Mouse (Mus musculus) liver, embryonic 15.5 days (tissue): ENCODE results near the gene Cyp26b1. TPM values are rescaled to one million over a fixed set of nuclear protein-coding genes. Genes with fewer than 3 reads are reported as not detected.

Source experiments
- ATAC-seq: fragments of 200-750 bp; cut with Nextera tagmentation; 2 replicates; pipeline ENCODE4 v1.8.0; 2017; ENCODE audit warnings: moderate number of reproducible peaks, mild to moderate bottlenecking, moderate library complexity; ENCODE audit not compliant: insufficient read depth
- H3K27ac ChIP-seq: fragments of 300-500 bp; sonication (generic); replicated peaks from 2 replicates; pipeline ENCODE4 v1.5.1; 2015; ENCODE audit warnings: mild to moderate bottlenecking, inconsistent platforms
- H3K27me3 ChIP-seq: fragments of 300-500 bp; sonication (generic); 2 replicates; pipeline ENCODE4 v1.6.1; 2015; ENCODE audit warnings: mild to moderate bottlenecking, inconsistent platforms
- H3K36me3 ChIP-seq: fragments of 300-500 bp; sonication (generic); replicated peaks from 2 replicates; pipeline ENCODE4 v1.6.1; 2015; ENCODE audit warnings: moderate library complexity, mild to moderate bottlenecking, inconsistent platforms
- H3K4me1 ChIP-seq: fragments of 300-500 bp; sonication (generic); replicated peaks from 2 replicates; pipeline ENCODE4 v1.6.1; 2015; ENCODE audit warnings: inconsistent platforms
- H3K4me2 ChIP-seq: fragments of 300-500 bp; sonication (generic); 2 replicates; pipeline ENCODE4 v1.6.1; 2015; ENCODE audit warnings: moderate library complexity, mild to moderate bottlenecking, inconsistent platforms
- H3K4me3 ChIP-seq: fragments of 300-500 bp; sonication (generic); replicated peaks from 2 replicates; pipeline ENCODE4 v1.5.1; 2015; ENCODE audit warnings: mild to moderate bottlenecking, inconsistent platforms
- H3K9ac ChIP-seq: fragments of 300-500 bp; sonication (generic); 2 replicates; pipeline ENCODE4 v1.6.1; 2015; ENCODE audit warnings: moderate library complexity, mild to moderate bottlenecking, inconsistent platforms
- H3K9me3 ChIP-seq: fragments of 300-500 bp; sonication (generic); replicated peaks from 2 replicates; pipeline ENCODE4 v1.6.1; 2016; ENCODE audit warnings: inconsistent platforms
- WGBS: fragments of 180-500 bp; shearing (Covaris S2); methylation state at CpG from one replicate; pipeline ENCODE4 v1.1.7; 2015; ENCODE audit warnings: mixed read lengths; ENCODE audit not compliant: insufficient replicate concordance; 5-methylcytosine and 5-hydroxymethylcytosine counted together
- polyA plus RNA-seq: library from polyadenylated mRNA; unstranded; fragments of >200 nt; fragmentation: Nextera tagmentation; extraction: Ambion mirVana; gene quantifications from 2 replicates; pipeline ENCODE4 v1.2.1, GENCODE M21; 2015

Gene Cyp26b1
- polyA plus RNA-seq, 1 experiment from 2014 or later: 0.05 TPM

DNA sequence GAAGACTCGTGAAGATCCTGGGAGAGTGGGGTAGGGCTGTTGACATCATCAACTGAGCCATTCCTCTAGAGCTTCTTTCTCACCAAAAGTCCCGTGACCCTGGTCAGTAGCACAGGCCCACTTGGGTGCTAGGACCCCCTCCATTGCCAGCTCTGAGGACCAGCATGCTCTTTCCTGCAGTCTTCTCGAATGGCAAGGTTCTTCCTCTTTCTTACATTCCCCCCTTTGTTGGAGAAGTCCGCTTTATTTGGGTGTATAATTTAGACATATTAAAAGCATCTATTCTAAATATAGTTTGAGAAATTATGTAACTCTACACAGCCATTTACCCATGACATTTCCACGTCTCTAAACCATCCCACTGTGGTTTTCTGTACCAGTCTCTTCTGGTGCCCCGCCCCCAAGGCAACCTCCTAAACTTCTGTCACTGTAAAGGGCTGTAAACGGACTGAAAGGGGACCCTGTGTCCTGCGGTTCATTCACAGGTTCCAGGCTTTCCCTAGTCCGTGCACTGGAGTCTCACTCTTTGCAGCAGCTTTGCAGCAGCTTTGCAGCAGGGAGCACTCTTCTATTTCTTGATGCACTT lies 43.8 kb downstream of the Cyp26b1 start:
- Histone ChIP-seq H3K9ac (no peak overlapping the region), H3K27me3 (no peaks in the 10 kb centered on the region), H3K4me1 (no peaks in the 10 kb centered on the region), H3K4me2 (no peak overlapping the region), H3K4me3 (no peak overlapping the region), H3K27ac (no peak overlapping the region), H3K36me3 (no peaks in the 10 kb centered on the region), H3K9me3 (no peaks in the 10 kb centered on the region)
- WGBS: 35% methylated on average over 9 of the region's 9 CpGs
- ATAC-seq: no peak

DNA sequence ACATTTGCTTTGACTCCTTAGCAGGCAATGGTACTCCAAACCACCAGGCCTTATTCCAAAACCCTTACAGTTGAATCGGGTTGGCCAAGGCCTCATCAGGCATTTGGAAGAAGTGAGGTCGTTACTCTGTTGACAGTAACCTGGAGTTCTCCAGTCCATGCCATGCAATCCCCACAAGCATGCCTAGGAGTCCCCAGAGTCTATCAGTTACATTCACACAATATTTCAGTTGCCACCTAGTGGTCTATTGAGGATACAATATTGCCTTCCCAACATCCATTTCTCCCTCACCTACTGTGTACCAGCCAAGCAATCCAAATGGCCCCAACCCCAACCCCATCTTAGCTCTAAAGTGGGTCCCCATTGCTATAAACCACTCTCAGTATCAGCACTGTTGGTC lies 48.3 kb downstream of the Cyp26b1 start:
- H3K27me3 ChIP-seq: no peaks in the 10 kb centered on the region
- no peaks in the 10 kb centered on the region for H3K36me3 ChIP-seq
- H3K4me2 ChIP-seq: no peak overlapping the region
- no peaks in the 10 kb centered on the region for H3K4me1 ChIP-seq
- no peaks in the 10 kb centered on the region for H3K9me3 ChIP-seq
- no peak overlapping the region for H3K4me3 ChIP-seq
- WGBS: 36% methylated on average over 2 of the region's 2 CpGs
- no peak overlapping the region for H3K9ac ChIP-seq
- no peak overlapping the region for H3K27ac ChIP-seq
- no peak for ATAC-seq

DNA sequence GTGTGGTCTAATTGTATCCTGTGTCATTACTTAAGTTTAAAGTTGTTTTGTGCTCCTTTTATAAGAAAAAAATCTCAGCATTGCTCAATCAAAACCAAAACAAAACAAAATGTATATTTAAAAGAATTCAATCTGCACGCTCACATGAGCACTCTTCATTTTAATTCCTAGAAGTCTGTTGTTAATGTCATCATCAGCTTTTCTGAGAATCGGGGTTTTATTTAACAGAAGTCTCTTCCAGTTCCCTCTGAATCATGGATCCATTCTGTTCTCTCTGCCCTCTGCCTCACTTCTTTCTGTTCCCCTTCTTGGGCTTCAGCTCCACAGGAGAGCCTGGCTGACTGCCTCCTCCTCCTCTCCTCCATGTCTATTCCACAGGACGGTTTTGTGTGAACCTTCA lies 49.3 kb downstream of the Cyp26b1 start:
- Histone ChIP-seq H3K27me3 (no peaks in the 10 kb centered on the region), H3K9ac (no peak overlapping the region), H3K4me3 (no peak overlapping the region), H3K4me2 (no peak overlapping the region), H3K9me3 (no peaks in the 10 kb centered on the region), H3K27ac (no peak overlapping the region), H3K36me3 (no peaks in the 10 kb centered on the region), H3K4me1 (no peaks in the 10 kb centered on the region)
- no peak for ATAC-seq
- WGBS: 50% methylated on average over 3 of the region's 3 CpGs

DNA sequence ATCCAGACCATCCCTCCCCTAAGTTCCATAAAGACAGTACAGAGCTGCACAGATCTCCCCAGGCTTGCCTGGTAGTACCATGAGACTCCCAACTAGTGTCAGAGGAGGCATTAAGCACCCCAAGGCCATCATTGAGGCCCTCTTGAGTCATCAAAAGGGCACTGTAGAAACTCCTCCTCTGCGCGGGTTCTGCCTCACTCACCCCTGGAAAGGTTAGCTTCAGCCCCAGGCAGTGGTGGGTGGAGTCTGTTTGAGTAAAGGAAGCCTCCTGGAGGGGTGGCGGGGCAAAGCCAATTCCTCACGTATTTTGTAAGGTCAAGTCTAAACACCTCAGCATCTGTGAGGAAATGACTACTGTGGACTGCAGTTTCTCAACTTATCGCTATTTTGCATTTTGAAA lies 50.2 kb downstream of the Cyp26b1 start:
- H3K4me1 ChIP-seq: no peaks in the 10 kb centered on the region
- no peak overlapping the region for H3K4me3 ChIP-seq
- no peak for ATAC-seq
- H3K36me3 ChIP-seq: no peaks in the 10 kb centered on the region
- no peak overlapping the region for H3K9ac ChIP-seq
- H3K27me3 ChIP-seq: no peaks in the 10 kb centered on the region
- no peaks in the 10 kb centered on the region for H3K9me3 ChIP-seq
- no peak overlapping the region for H3K27ac ChIP-seq
- no peak overlapping the region for H3K4me2 ChIP-seq
- WGBS: 21% methylated on average over 5 of the region's 5 CpGs

DNA sequence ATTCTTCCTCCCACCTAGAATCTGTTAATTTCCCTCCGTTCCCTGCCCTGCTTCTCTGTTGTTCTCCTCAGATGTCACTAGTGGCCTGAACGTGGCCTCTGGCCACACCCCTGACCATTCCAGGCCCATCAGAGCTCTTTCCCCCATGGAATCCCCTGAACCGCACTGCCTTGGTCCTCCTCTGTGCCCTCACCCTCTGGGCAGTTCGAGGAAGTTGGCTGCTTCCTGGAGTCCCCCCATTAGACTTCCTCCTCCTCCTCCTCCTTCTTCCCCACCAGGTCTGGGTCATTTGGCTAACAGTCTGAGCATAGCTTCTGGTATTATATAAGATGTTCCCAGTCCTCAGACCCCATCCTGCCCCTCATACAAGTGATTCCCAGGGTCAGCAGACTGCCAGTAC lies 53.8 kb downstream of the Cyp26b1 start:
- H3K4me1 ChIP-seq: no peaks in the 10 kb centered on the region
- WGBS: 25% methylated on average over 4 of the region's 4 CpGs
- no peak overlapping the region for H3K4me2 ChIP-seq
- no peaks in the 10 kb centered on the region for H3K9me3 ChIP-seq
- H3K4me3 ChIP-seq: no peak overlapping the region
- no peaks in the 10 kb centered on the region for H3K36me3 ChIP-seq
- no peaks in the 10 kb centered on the region for H3K27me3 ChIP-seq
- no peak overlapping the region for H3K9ac ChIP-seq
- ATAC-seq: no peak
- no peak overlapping the region for H3K27ac ChIP-seq

DNA sequence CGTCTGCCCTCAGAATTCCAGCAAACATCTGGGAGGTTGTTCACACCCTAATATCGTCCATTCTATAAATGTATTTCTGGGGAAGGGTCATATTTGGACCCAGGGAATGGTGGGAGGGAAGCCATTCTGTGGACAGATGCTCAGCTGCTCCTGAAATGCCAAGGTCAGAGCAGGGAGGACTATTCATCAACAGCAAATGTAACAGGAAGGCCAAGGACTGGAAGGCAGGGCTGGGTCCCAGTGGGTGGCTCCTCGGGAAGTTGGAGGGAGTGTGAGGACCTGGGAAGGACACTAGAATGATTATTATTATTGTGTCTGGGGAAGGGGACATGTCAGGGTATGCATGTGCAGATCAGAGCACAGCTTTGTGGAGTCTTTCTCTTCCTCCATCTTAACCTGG lies 55.0 kb downstream of the Cyp26b1 start:
- ATAC-seq: no peak
- no peaks in the 10 kb centered on the region for H3K4me1 ChIP-seq
- no peak overlapping the region for H3K4me3 ChIP-seq
- no peak overlapping the region for H3K9ac ChIP-seq
- H3K36me3 ChIP-seq: no peaks in the 10 kb centered on the region
- H3K4me2 ChIP-seq: no peak overlapping the region
- H3K27ac ChIP-seq: no peak overlapping the region
- 40% methylated on average over 3 of the region's 3 CpGs for WGBS
- no peaks in the 10 kb centered on the region for H3K9me3 ChIP-seq
- H3K27me3 ChIP-seq: no peaks in the 10 kb centered on the region

DNA sequence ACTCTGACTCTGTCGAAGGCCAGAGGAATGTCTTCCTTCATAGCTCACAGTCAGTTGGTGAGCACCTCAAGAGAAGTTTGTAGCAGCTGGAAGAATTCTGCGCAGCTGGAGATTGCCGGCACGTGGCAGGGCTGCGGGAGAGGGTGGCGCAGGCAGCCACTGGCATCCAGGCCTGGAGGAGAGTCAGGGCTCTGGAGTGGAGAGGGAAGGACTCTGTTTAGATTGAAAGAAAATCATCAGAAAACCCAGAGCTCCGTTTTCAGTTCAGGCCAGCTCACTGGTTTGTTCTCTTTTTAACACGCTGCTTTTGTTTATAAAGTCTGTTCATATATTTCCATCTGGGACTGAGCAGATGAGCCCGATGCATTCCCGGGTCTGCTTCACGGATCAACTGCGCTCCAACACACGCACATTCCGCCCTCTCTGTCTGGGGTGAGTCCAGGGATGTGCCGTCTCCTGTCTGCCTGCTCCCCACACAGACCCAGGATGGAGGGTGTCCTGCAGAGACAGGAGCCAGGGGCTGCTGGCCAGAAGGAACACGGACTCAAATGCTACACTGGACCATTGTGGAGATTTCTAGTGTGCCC lies 56.0 kb downstream of the Cyp26b1 start:
- 68% methylated on average over 16 of the region's 16 CpGs for WGBS
- Histone ChIP-seq H3K27ac (no peak overlapping the region), H3K36me3 (no peaks in the 10 kb centered on the region), H3K27me3 (no peaks in the 10 kb centered on the region), H3K9me3 (no peaks in the 10 kb centered on the region), H3K4me2 (no peak overlapping the region), H3K4me1 (no peaks in the 10 kb centered on the region), H3K4me3 (no peak overlapping the region), H3K9ac (no peak overlapping the region)
- no peak for ATAC-seq

DNA sequence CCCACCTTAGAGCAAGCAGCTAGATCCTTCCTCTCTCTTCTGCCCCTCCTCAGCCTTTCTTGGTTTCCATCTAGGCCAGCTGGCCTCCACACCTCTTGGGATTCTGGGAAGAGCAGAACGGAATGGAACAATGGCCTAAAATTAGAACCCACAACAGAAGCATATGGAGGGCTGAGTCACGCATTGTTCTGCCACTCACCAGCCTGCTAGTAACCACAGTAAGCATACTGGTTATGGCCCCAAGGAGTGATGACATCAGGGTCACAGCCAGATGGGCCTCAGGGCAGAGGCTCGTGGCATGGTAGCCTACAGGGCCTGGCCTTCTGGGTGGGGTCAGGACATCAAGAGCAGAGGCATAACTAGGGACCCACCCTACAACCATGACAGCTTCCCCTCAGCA lies 58.8 kb downstream of the Cyp26b1 start:
- no peak for ATAC-seq
- Histone ChIP-seq H3K4me1 (no peaks in the 10 kb centered on the region), H3K27me3 (no peaks in the 10 kb centered on the region), H3K27ac (no peak overlapping the region), H3K9ac (no peak overlapping the region), H3K4me3 (no peak overlapping the region), H3K36me3 (no peaks in the 10 kb centered on the region), H3K4me2 (no peak overlapping the region), H3K9me3 (no peaks in the 10 kb centered on the region)
- WGBS: 53% methylated on average over 3 of the region's 3 CpGs

DNA sequence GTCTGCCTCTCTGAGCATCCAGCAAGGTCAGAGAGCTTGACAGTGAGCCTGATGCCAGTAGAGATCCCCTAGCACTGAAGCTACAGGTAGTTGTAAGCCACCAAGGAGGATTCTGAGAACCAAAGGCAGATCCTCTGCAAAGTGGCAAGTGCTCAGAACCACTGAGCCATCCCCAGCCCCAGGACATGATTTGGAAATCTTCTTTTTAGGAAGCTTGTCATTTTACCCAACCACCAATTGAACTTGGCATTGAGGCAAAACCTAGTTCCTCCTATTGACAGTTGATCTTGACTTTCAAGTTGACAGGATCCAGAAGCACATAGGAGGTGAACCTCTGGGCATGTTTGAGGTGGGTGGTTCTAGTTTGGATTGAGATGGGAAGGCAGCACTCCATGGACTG lies 63.8 kb downstream of the Cyp26b1 start:
- Histone ChIP-seq H3K27ac (no peak overlapping the region), H3K4me1 (no peaks in the 10 kb centered on the region), H3K27me3 (no peaks in the 10 kb centered on the region), H3K4me3 (no peak overlapping the region), H3K4me2 (no peak overlapping the region), H3K9ac (no peak overlapping the region), H3K36me3 (no peaks in the 10 kb centered on the region), H3K9me3 (no peaks in the 10 kb centered on the region)
- ATAC-seq: no peak

DNA sequence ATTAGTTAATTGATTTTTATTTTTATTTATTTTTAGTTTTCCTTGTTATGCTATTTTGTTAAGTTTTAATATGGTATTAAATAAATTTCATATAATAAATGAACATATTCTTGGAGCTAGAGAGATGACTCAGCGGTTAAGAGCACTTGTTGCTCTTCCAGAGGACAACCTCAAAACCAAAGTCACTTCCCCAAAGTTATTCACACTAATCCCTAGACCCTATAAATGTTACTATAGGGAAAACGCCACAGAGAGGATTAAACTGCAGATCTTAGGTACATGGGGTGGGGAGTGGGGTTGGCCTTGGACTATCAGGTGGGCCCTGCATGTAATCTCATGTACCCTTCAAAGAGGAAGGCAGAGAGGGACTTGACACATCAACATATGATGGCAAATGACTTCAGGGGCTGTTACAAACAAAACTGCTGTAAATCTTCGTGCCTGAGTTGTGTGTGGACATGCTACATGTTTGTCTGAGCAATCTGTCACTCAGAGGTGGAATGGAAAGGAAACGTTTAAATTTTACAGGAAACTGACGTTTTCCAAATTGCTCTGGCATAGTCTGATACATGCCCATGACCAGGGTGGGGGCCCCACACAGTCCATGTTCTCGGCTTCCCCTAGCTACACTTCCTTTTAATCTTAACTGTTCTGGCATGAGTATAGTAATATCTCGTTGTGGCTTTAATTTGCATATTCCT lies 68.7 kb downstream of the Cyp26b1 start:
- Histone ChIP-seq H3K4me1 (no peaks in the 10 kb centered on the region), H3K4me2 (no peak overlapping the region), H3K4me3 (no peak overlapping the region), H3K36me3 (no peaks in the 10 kb centered on the region), H3K9ac (no peak overlapping the region), H3K27me3 (no peaks in the 10 kb centered on the region), H3K27ac (no peak overlapping the region), H3K9me3 (no peaks in the 10 kb centered on the region)
- 18% methylated on average over 7 of the region's 7 CpGs for WGBS
- ATAC-seq: no peak
